Mouse (Mus musculus) liver, embryonic 14.5 days (tissue): ENCODE measurements at regions not wholly inside any gene's neighbourhood (a gene's known extent, or its start where the extent isn't known, plus 50 kb on each side); places are given as distances from the start of the nearest gene placed in this dataset.

Experiments
- ATAC-seq: fragments of 200-750 bp; cut with Nextera tagmentation; 2 replicates; pipeline ENCODE4 v1.8.0; 2017; ENCODE audit warnings: moderate number of reproducible peaks, mild to moderate bottlenecking, moderate library complexity; ENCODE audit not compliant: insufficient read depth
- DNase-seq, 3 experiments: peaks; one replicate each; pipeline ENCODE4 v3.0.0-alpha.2; 2012 to 2013; ENCODE audit warnings: low read depth in 3 of 3, low spot score in 3 of 3
- H3K27ac ChIP-seq: fragments of 300-500 bp; sonication (generic); 2 replicates; pipeline ENCODE4 v1.5.1; 2014; ENCODE audit warnings: moderate library complexity, mild to moderate bottlenecking, control low read depth, inconsistent platforms
- H3K27me3 ChIP-seq: fragments of 300-500 bp; sonication (generic); 2 replicates; pipeline ENCODE4 v1.6.1; 2014; ENCODE audit warnings: mild to moderate bottlenecking, low read length, moderate library complexity; ENCODE audit not compliant: control insufficient read depth, insufficient read depth
- H3K36me3 ChIP-seq: fragments of 300-500 bp; sonication (generic); replicated peaks from 2 replicates; pipeline ENCODE4 v1.6.1; 2014; ENCODE audit warnings: low read depth; ENCODE audit not compliant: control insufficient read depth, insufficient read depth
- H3K4me1 ChIP-seq, 2 experiments: fragments of 200-500 bp in 1 of 2; fragments of 300-500 bp in 1 of 2; sonication (generic) in 1 of 2; replicated peaks; 2 replicates each; pipeline ENCODE4 v1.6.1; 2012 to 2014; ENCODE audit warnings: antibody characterized with exemption in 1 of 2, inconsistent platforms in 1 of 2, low read length in 1 of 2; ENCODE audit not compliant: control insufficient read depth in 2 of 2, insufficient read depth in 2 of 2
- H3K4me2 ChIP-seq: fragments of 300-500 bp; sonication (generic); 2 replicates; pipeline ENCODE4 v1.6.1; 2014; ENCODE audit warnings: low read depth, mild to moderate bottlenecking, control low read depth, moderate library complexity
- H3K4me3 ChIP-seq, 2 experiments: fragments of 200-500 bp in 1 of 2; fragments of 300-500 bp in 1 of 2; sonication (generic) in 1 of 2; 2 replicates each; pipeline ENCODE4 v1.5.1; 2012 to 2014; ENCODE audit warnings: low read depth in 2 of 2, low read length in 2 of 2, mild to moderate bottlenecking in 2 of 2, control low read depth in 1 of 2, inconsistent platforms in 1 of 2, moderate library complexity in 1 of 2; ENCODE audit not compliant: insufficient read depth in 1 of 2
- H3K9ac ChIP-seq: fragments of 300-500 bp; sonication (generic); replicated peaks from 2 replicates; pipeline ENCODE4 v1.6.1; 2014; ENCODE audit warnings: mild to moderate bottlenecking, control low read depth, moderate library complexity
- H3K9me3 ChIP-seq: fragments of 300-500 bp; sonication (generic); 2 replicates; pipeline ENCODE4 v1.6.1; 2016; ENCODE audit warnings: low read length, mixed read lengths; ENCODE audit not compliant: control insufficient read depth
- CTCF ChIP-seq: IDR thresholded peaks from 2 replicates; pipeline ENCODE4 v1.5.1; 2016; ENCODE audit warnings: antibody characterized with exemption, low read depth, control low read depth
- EP300 ChIP-seq: IDR thresholded peaks from 2 replicates; pipeline ENCODE4 v1.6.1; 2016; ENCODE audit warnings: antibody characterized with exemption, low read depth
- WGBS: fragments of 180-500 bp; shearing (Covaris S2); extraction: QIAGEN DNeasy Blood & Tissue Kit; methylation state at CpG from one replicate; pipeline ENCODE4 v1.1.7; 2014; ENCODE audit not compliant: insufficient replicate concordance; 5-methylcytosine and 5-hydroxymethylcytosine counted together

- no peaks in the 10 kb centered on the region for H3K9me3 ChIP-seq
- H3K27ac ChIP-seq: no peak overlapping the region
- DNase-seq (peak; percentile 68 to 93 (median 90)), ATAC-seq (peak; percentile 87)
- 5% methylated on average over 18 of the region's 18 CpGs for WGBS
- no peaks in the 10 kb centered on the region for H3K27me3 ChIP-seq
- TF ChIP-seq EP300 (peak; percentile 24; the same call in 1 of the 2 replicates), CTCF (no peak)
- no peaks in the 10 kb centered on the region for H3K36me3 ChIP-seq
- no peak overlapping the region for H3K9ac ChIP-seq
- H3K4me2 ChIP-seq: peak overlapping the region; percentile 45
- no peak overlapping the region for H3K4me3 ChIP-seq
- H3K4me1 ChIP-seq: peaks cover 0 to 9% of the 10 kb centered on the region in 2 experiments; a peak in 3 of 4 replicates
Measured at GRCm38 (mm10) chr17:27325002-27325460, 120.8 kb upstream of the Lemd2 start.

- H3K9ac ChIP-seq: no peak overlapping the region
Measured at GRCm38 (mm10) chr17:27323513-27323912, 119.2 kb upstream of the Lemd2 start.

GRCm38 (mm10) chr17:27322891-27323509 is 118.7 kb upstream of the Lemd2 start:
- ATAC-seq: no peak
- TF ChIP-seq CTCF (no peak), EP300 (no peak)
- peaks cover 0 to 9% of the 10 kb centered on the region in 2 experiments; a peak in 3 of 4 replicates for H3K4me1 ChIP-seq

More at GRCm38 (mm10) chr17:27323513-27323912, 119.2 kb upstream of the Lemd2 start:
- Histone ChIP-seq H3K27ac (no peak overlapping the region), H3K4me2 (no peak overlapping the region), H3K27me3 (no peaks in the 10 kb centered on the region), H3K36me3 (no peaks in the 10 kb centered on the region), H3K4me1 (peaks cover 0 to 9% of the 10 kb centered on the region in 2 experiments; a peak in 3 of 4 replicates), H3K9me3 (no peaks in the 10 kb centered on the region), H3K4me3 (no peak overlapping the region)
- ATAC-seq (no peak), DNase-seq (peak in 1 of 3 experiments; percentile 34)
- no peak for TF ChIP-seq CTCF
- no peak for TF ChIP-seq EP300
- WGBS: 13% methylated on average over 2 of the region's 2 CpGs

GRCm38 (mm10) chr17:27318969-27319695 is 114.9 kb upstream of the Lemd2 start:
- WGBS: 55% methylated on average over 7 of the region's 7 CpGs
- Histone ChIP-seq H3K9me3 (no peaks in the 10 kb centered on the region), H3K36me3 (no peaks in the 10 kb centered on the region), H3K27ac (no peak overlapping the region), H3K27me3 (no peaks in the 10 kb centered on the region), H3K4me1 (peaks cover 0 to 6% of the 10 kb centered on the region in 2 experiments; a peak in 3 of 4 replicates), H3K9ac (no peak overlapping the region), H3K4me3 (no peak overlapping the region), H3K4me2 (no peak overlapping the region)
- ATAC-seq: no peak
- DNase-seq: no peak
- TF ChIP-seq EP300 (no peak), CTCF (no peak)

More at GRCm38 (mm10) chr17:27322891-27323509, 118.7 kb upstream of the Lemd2 start:
- no peaks in the 10 kb centered on the region for H3K36me3 ChIP-seq
- no peak overlapping the region for H3K4me2 ChIP-seq
- no peak for DNase-seq
- H3K9me3 ChIP-seq: no peaks in the 10 kb centered on the region
- WGBS: 23% methylated on average over 6 of the region's 6 CpGs
- H3K27ac ChIP-seq: no peak overlapping the region
- no peak overlapping the region for H3K9ac ChIP-seq
- no peaks in the 10 kb centered on the region for H3K27me3 ChIP-seq
- H3K4me3 ChIP-seq: no peak overlapping the region
